Mouse (Mus musculus) gastrocnemius, adult 2 months (tissue): ENCODE data around the gene Trmt1. TPM values are rescaled to one million over a fixed set of nuclear protein-coding genes. Genes with fewer than 3 reads are reported as not detected.

ENCODE experiments used
- DNase-seq: peaks from one replicate; pipeline ENCODE4 v3.0.0; 2022
- H3K27ac ChIP-seq: fragments of 200-600 bp; 2 replicates; pipeline ENCODE4 v1.8.1; 2022; ENCODE audit warnings: mild to moderate bottlenecking
- H3K4me3 ChIP-seq: fragments of 200-600 bp; 2 replicates; pipeline ENCODE4 v1.8.1; 2022; ENCODE audit warnings: mild to moderate bottlenecking, moderate library complexity
- CTCF ChIP-seq: fragments of 200-600 bp; IDR thresholded peaks from 2 replicates; pipeline ENCODE4 v1.8.1; 2022; ENCODE audit warnings: antibody characterized with exemption, mild to moderate bottlenecking, moderate library complexity
- intact Hi-C: fragments of 180-260 bp; cut with DNase I; formaldehyde crosslinking; loops from one replicate; pipeline ENCODE4 v1.15.1; 2025
- total RNA-seq, 2 experiments: library from RNA; stranded (reverse); gene quantifications; 2 replicates each; pipeline ENCODE4 v1.2.3; 2021

Trmt1 gene
- total RNA-seq, 2 experiments from 2014 or later = 45.6 to 57.5 TPM

DNA sequence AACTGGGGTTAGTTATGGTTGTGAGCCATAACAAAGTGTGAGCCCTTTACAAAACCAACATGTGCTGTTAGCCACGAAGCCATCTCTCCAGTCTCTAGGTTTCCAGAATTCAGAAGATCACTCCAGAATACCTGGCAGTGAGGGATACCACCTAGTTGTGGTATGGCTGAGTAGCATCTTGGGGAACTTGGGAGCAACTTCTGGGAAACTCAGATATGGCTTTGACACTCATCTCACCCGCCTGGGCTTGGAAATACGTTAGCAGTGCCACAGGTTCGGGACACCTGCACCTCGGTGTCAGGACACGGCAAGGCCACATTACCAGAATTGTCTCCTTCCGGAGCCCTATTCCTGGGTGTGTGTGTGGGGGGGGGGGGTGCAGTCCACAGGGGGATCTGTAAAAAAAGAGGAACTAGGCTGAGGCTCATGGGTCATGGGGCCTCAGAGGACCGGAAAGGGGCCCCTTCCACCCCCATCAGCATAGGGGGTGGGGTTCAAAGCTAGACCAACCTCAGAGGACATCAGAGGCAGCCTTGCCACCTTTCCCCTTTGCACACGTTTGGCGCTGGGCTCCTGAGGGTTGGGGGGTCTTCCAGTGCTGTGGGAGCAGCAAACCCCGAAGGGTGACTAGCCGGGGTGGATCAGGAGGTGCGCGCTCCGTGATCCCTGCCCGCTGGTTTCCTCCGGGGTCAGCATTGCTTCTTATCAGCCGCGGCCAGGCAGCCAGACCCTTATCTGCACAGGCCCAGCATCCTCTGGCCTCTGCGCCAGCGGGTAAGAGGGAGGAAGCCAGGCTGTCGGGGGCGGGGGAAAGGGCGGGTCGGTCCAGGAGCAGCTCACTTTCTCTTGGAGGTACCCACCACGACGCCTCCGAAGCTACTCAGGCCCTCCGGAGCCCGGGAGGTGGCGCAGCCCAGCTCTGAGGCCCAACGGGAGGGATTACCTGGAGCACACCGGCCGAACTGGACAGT is 15.1 kb downstream of the Trmt1 start, which contains the start of gene Lyl1:
Lyl1 (plus strand) TSS at position 517 of the 971 bp plus-strand sequence.
- intact Hi-C loops = loop anchor here (5.0 kb wide), 1 partner anchor 36 kb away; no protein-coding TSS in a partner anchor
- DNase-seq = peak; percentile 75
- peak; percentile 33; the same call in 1 of the 2 replicates for TF ChIP-seq CTCF
- H3K4me3 ChIP-seq = peak within 1 kb of the TSS; percentile 58
- peak within 1 kb of the TSS; percentile 87 for H3K27ac ChIP-seq

DNA sequence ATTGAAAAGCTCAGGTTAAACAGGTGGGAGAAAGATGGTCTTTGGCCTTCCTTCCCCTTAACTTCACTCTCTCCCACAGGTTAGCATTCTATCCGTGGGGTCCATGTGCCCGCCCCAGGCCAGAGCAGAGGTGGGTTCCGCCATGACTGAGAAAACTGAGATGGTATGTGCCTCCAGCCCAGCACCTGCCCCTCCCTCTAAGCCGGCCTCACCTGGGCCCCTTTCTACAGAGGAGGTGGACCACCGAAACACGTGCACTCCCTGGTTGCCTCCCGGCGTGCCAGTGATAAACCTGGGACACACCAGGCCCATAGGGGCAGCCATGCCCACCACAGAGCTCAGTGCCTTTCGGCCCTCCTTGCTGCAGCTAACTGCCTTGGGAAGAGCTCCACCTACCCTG is 16.5 kb downstream of the Trmt1 start:
- DNase-seq = peak; percentile 35
- Histone ChIP-seq H3K27ac (peak overlapping the region; percentile 87), H3K4me3 (peak overlapping the region; percentile 58)
- no peak for TF ChIP-seq CTCF
- intact Hi-C loops = loop anchor here (5.0 kb wide), 1 partner anchor 35 kb away; no protein-coding TSS in a partner anchor

DNA sequence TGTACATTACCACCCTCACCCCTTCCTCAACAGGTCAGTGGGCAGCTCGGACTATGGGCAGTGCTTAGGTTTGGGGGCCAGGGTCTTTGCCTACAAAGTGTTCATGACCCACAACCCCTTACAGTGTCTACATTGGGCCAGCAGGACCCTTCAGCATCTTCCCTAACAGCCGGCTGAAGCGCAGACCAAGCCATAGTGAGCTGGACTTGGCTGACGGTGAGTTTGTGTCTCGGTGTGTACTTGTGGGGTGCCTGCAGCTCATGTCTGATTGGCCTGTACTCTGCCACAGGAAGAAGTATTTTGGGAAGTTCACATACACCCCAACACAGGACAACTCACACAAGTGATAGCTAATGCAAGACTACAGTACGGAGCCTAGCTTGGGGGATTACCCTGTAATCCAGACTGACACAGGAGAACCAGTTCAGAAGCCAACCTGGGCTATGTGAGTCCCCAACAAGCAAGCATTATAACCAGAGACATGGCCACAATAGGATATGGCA is 16.9 kb downstream of the Trmt1 start:
- Histone ChIP-seq H3K27ac (peak overlapping the region; percentile 87), H3K4me3 (peak overlapping the region; percentile 58)
- TF ChIP-seq CTCF = no peak
- peak; percentile 23 for DNase-seq
- intact Hi-C loops = loop anchor here (5.0 kb wide), 1 partner anchor 34 kb away; no protein-coding TSS in a partner anchor

DNA sequence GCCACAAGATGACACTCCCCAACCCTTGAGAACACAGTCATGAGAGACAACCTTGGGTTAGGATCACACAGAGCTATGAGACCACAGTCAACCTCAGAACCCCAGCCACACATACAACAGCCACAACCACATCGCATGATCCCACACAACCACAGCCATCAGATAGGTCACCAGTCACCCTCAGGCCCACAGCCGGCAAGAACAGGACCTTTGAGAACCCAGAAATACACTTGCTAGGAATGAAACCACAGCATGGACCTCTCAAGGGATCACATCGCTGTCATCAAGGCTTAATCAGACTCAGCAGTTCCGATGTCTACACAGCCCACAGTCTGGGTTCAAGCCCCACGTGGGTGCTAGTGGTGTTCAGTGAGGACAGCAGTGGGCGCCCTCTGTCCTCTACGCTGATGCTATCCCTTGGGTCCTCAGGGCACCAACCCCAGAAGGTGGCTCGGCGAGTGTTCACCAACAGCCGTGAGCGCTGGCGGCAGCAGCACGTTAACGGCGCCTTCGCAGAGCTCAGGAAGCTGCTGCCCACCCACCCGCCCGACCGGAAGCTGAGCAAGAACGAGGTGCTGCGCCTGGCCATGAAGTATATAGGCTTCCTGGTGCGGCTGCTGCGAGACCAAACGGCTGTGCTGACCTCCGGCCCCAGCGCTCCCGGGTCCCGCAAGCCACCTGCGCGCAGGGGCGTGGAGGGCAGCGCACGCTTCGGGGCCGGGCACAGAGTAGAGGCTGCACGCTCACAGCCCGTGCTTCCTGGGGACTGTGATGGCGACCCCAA is 17.6 kb downstream of the Trmt1 start:
- peak; percentile 28 for DNase-seq
- Histone ChIP-seq H3K27ac (peak overlapping the region; percentile 87), H3K4me3 (peak overlapping the region; percentile 58)
- intact Hi-C loops = loop anchor here (5.0 kb wide), 1 partner anchor 34 kb away; no protein-coding TSS in a partner anchor
- TF ChIP-seq CTCF = no peak

DNA sequence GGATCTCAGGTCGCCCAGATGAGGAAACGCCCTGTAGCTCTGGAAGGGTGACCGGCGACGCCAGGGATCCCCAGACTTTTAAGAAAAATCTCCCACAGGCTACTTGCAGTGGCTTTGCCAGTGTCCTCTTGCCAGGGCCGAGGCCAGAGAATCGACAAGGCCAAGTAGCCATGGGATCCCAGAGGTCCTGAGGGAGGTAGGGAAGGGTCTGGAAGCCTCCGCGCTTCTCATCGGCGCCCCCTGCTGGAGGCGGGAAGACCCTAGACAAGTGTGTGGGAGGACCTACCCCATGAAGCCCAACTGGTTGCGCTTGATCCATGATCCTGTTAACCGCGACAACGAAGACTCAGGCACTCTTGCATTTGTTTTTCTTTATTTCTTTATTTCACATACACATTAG is 18.2 kb downstream of the Trmt1 start:
- intact Hi-C loops = loop anchor here (5.0 kb wide), 1 partner anchor 33 kb away; no protein-coding TSS in a partner anchor
- peak; percentile 83 for TF ChIP-seq CTCF
- DNase-seq = peak; percentile 90
- Histone ChIP-seq H3K27ac (peak overlapping the region; percentile 87), H3K4me3 (peak overlapping the region; percentile 58)

DNA sequence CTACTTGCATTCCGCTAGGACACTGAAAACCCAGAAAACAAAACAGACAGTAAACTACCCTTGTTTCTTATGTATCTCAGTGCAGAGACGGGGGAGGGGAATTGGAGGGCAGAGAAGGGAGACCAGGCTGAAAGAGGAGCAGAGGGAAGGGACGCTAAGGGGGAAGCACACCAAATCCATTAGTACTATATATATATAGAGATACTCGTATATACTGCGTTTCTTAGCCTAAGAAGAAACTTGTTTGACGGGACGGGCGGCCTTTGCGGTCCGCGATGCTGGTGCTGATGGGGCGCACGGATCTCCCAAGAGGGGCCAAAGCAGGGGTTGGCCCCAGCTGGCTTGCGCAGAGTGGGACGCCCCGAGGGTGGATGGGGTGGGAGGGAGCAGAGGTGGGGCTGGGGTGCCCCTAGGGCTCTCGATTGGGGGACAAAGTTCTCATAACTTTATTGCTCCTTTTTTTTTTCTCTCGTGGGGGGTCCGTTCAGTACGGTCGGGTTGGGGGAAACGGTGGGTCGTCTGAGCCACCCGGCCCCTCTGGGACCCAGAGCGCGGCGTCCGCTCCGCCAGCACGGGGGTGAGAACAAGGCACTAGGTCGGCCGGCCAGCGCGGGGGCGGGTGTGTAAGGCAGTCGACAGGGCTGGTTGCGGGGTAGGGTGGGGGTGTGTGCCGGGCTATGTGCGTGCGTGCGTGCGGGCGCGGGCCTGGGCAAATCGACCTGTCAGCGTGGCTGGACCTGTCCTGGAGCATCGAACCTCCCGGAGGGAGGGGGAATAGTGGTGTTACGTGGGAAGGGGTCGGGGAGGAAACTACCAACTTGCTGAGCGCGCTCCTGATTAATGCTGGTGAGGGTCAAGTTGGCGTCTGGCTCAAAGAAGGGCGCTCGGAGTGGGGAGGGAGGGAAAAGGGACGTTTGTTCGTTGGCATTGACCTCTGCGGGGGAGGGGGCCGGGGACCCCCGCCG is 19.0 kb downstream of the Trmt1 start:
- intact Hi-C loops = loop anchor here (5.0 kb wide), 1 partner anchor 32 kb away; no protein-coding TSS in a partner anchor
- TF ChIP-seq CTCF = no peak
- H3K4me3 ChIP-seq = peak overlapping the region; percentile 58
- peak; percentile 66 for DNase-seq
- peak overlapping the region; percentile 87 for H3K27ac ChIP-seq

DNA sequence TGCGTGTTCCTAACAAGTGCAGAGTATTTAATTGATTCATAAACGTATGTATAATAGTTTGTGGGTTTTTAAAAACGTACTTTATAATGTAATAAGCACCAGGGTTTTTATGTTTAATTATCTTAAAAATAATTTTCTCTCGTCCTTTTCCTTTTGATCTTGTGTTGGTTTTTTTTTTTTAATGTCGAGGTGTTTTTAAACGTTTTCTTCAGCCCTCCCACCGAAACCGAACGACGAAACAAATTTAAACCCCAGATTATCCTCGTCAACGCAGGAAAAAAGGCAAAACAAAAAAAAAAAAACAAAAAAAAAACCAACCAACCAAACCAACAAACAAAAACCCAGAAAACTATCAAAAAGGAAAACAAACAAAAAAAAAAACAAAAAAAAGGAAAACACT is 19.9 kb downstream of the Trmt1 start:
- H3K4me3 ChIP-seq = peak overlapping the region; percentile 58
- no peak for TF ChIP-seq CTCF
- intact Hi-C loops = no loop called here
- peak overlapping the region; percentile 87 for H3K27ac ChIP-seq
- no peak for DNase-seq

DNA sequence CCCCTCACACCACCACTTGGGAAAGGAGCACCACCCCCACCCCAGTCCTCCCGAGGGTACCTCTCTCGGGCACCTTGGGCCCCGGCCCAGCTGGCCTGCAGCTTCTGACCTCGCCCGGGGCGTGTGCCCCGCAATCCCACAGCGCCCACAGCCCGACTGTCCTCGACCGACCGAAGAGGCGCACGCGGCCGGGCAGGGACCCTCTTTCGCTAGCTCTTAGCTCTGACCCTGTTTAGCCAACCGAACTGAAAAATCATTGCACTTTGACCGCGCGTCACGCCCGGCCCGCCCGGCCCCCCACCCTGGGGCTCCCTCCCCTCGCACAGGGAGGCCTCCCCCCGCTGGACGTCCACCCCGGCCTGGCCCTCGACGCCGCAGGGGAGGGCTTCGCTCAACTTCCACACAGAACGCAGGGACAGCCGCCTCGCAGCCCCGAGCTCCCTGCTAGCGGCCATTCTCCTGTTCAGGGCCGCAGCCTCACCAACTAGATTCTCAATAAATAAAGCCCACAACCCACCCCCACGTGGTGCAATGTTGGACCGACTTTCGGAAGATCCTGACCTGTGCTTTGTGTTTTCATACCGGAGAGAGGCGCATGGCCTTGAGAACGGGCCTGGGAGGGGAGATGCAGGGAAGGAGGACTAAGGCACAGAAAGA is 20.6 kb downstream of the Trmt1 start:
- intact Hi-C loops = no loop called here
- peak; percentile 79 for DNase-seq
- Histone ChIP-seq H3K27ac (peak overlapping the region; percentile 87), H3K4me3 (peak overlapping the region; percentile 58)
- TF ChIP-seq CTCF = no peak

DNA sequence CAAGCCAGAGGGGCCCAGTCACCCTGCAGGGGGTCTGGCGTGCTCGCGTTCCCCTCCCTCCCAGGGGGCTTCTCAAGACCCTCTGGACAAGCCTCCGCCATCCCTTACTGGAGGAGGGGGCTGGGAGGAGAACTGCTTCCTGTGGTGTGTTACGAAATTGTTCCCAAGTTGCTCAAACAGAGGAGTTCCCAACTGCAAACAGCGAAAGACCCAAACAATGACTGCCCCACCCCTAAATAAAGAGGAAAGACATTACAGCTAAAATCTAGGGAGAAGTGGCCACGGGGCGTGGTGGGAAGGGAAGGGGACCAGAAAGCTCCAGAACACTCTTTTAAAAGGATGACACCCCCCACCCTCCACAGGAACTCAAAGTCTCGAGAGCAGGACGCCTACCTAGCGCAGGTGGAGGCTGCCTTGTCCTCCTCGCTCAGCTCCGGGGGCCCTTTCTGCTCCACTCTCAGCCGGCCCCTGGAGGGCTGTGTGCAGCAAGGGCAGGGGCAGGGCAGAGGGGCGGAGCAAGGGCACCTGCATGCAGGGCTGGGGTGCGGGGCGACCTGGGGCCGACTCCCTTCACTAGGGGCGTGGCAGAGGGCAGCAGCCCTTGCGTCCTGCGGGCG is 21.3 kb downstream of the Trmt1 start:
- intact Hi-C loops = no loop called here
- peak overlapping the region; percentile 87 for H3K27ac ChIP-seq
- no peak for TF ChIP-seq CTCF
- DNase-seq = peak; percentile 70
- peak overlapping the region; percentile 58 for H3K4me3 ChIP-seq

DNA sequence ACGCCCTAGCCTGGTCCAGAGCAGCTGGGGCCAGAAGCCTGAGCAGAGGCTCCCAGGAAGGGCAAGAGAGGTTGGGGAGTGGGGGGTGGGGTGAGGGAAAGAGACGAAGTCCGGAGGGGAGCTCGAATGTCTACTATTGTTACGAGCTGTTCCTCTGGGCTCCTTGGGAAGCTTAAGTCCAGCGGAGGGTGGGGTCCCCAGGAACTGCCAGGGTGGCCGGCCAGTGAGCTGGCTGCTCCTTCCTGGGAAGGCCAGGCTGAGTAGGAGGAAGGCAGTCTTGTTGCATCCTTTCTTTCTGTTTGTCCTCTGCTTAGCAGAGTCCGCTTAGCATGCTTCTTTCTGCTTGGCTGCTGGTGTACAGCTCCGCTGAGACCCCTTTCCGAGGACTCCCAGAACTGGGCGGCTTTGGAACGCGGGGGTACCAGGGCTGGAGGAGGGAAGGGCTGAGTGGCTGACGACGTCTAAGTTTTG is 22.0 kb downstream of the Trmt1 start:
- Histone ChIP-seq H3K4me3 (peak overlapping the region; percentile 58), H3K27ac (peak overlapping the region; percentile 87)
- intact Hi-C loops = loop anchor here (2.0 kb wide), 1 partner anchor 59 kb away; no protein-coding TSS in a partner anchor
- TF ChIP-seq CTCF = no peak
- DNase-seq = peak; percentile 73
